Mouse (Mus musculus) testis, postnatal 10 days (tissue): ENCODE results near the gene Cts3.
"Not testable (repeated sequence)": the region's sequence is repeated elsewhere in the genome, so short reads cannot be mapped to it uniquely, and the experiment has no call there.

Source experiments
- DNase-seq: peaks from one replicate; pipeline ENCODE4 v3.0.0; 2021; ENCODE audit warnings: low spot score

The Cts3 gene

DNA sequence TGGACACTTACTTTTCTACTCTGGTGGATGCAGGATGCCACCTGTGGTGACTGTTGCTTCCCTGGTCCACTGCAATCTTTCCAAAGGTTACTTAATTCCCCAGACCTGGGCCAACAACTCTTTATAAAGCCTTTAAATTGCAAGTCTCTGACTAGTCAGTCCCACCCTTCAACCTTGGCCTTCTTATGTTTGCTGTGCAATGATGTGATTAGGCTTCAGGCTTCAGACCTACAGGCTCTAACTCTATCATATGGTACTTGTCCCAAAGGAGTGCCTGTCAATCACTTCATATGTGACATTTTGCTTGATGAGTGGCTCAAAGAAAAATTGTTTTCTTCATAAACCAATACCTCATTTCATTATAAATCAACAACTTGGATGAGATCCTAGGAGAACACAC lies at the start of gene Cts3:
Gene Cts3, minus strand, starts transcription at position 101 of the 400 bp plus-strand sequence.
- no peak for DNase-seq

DNA sequence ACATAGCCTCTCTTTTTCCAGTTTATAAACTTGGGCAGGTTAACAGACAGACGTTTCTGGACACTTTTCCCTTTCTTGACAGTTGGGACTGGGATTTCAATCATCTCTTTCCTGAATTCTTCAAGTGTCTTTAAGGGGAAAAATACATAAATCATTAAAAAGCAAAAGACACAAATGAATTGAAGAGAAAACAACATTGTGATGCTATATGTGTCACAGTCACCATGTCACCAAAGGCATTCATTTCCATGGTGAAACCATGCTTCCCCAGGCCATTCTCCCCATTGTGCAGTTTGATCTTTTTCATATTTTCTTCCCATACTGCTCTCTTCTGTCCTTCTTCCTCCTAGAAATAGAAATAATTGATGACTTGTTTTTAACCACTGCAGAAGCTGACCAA lies 1.9 kb downstream of the Cts3 start, which contains the start of gene Gm49352:
Gene Gm49352, minus strand, starts transcription at position 101 of the 400 bp plus-strand sequence.
- DNase-seq = not testable (repeated sequence)

DNA sequence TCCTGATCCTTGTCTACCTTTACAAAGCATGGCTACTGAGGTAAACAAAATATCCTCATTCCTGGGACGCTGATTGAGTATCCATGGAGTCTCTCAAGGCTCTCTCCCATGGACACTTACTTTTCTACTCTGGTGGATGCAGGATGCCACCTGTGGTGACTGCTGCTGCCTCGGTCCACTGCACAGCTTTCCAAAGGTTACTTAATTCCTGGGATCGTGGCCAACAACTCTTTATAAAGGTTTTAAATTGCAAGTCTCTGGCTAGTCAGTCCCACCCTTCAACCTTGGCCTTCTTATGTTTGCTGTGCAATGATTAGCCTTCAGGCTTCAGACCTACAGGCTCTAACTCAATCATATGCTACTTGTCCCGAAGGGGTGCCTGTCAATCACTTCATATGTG lies 28.3 kb downstream of the Cts3 start, which contains the start of gene Ctsm:
Gene Ctsm, minus strand, starts transcription at position 209 of the 400 bp plus-strand sequence.
- no peak for DNase-seq
